Mouse (Mus musculus): ENCODE measurements at regions not wholly inside any gene's neighbourhood (a gene's known extent, or its start where the extent isn't known, plus 50 kb on each side); places are given as distances from the start of the nearest gene placed in this dataset.

DNA sequence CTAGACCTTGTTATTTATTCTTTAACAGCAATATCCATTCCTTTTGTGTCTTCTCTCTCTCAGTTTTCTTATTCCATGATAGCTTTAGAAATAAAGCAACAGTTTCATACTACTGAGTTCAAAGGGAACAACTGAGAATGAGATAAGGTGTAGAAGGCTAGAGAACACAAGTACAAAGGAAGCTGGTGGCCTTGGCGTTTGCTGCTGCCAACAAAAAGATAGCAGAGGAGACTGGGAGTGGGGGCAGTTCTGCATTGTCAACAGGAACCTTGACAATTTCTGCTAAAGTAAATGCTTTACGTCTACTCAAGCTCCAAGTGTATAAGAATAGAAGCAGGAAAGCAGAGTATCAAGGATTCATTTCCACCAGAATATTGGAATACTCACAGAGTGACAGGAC, 109.3 kb upstream of the B430305J03Rik start:
- no peak overlapping the region for H3K27ac ChIP-seq (ENCODE audit: insufficient read depth, low read depth, low read length)
- H3K4me3 ChIP-seq (ENCODE audit: insufficient read depth, low read depth, low read length), result no peak overlapping the region
- no peaks in the 10 kb centered on the region for H3K27me3 ChIP-seq (replicated peaks; ENCODE audit: control insufficient read depth, insufficient read depth, low read length)
- no peaks in the 10 kb centered on the region for H3K36me3 ChIP-seq (ENCODE audit: control insufficient read depth, insufficient read depth, low read length)
- no peaks in the 10 kb centered on the region for H3K4me1 ChIP-seq (ENCODE audit: control insufficient read depth, insufficient read depth, low read length)
- 50% methylated on average over 2 of the region's 2 CpGs for WGBS
- no peak for DNase-seq
- no peak for TF ChIP-seq CTCF (conservative IDR thresholded peaks at IDR 0.05; ENCODE audit: insufficient read depth, insufficient read length, low read depth, low read length)
- no peak for TF ChIP-seq POLR2A (IDR thresholded peaks at IDR 0.05; ENCODE audit: low read depth, low read length)

DNA sequence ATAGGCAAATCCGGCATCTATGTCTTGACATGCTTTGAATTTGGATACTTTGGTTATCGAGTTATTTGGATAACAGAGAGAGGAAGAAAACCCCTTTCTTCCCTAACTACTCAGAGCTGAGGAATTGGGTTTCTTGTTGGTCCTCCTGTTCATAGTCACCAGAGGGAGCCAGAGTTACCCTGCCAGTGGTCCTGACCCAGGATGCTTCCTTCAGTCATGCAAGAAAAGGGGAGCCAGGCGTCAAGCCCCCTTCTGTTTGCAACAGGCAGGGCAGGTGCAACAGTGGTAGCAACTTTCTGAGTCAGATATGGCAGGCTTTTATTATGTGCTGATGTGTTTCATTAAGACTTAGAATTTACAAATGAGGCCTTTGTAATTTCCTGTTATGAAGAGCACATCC, 101.4 kb upstream of the B430305J03Rik start:
- Histone ChIP-seq H3K4me3 (ENCODE audit: insufficient read depth, low read depth, low read length) (no peak overlapping the region), H3K36me3 (ENCODE audit: control insufficient read depth, insufficient read depth, low read length) (no peaks in the 10 kb centered on the region), H3K27ac (ENCODE audit: insufficient read depth, low read depth, low read length) (no peak overlapping the region), H3K4me1 (ENCODE audit: control insufficient read depth, insufficient read depth, low read length) (no peaks in the 10 kb centered on the region), H3K27me3 (replicated peaks; ENCODE audit: control insufficient read depth, insufficient read depth, low read length) (no peaks in the 10 kb centered on the region)
- peak; percentile 41 for TF ChIP-seq CTCF (conservative IDR thresholded peaks at IDR 0.05; ENCODE audit: insufficient read depth, insufficient read length, low read depth, low read length)
- no peak for TF ChIP-seq POLR2A (IDR thresholded peaks at IDR 0.05; ENCODE audit: low read depth, low read length)
- 26% methylated on average over 3 of the region's 3 CpGs for WGBS
- DNase-seq, result no peak

- H3K4me1 ChIP-seq (ENCODE audit: control insufficient read depth, insufficient read depth, low read length), result no peaks in the 10 kb centered on the region
- DNase-seq, result no peak
- H3K4me3 ChIP-seq (ENCODE audit: insufficient read depth, low read depth, low read length), result no peak overlapping the region
- H3K27me3 ChIP-seq (replicated peaks; ENCODE audit: control insufficient read depth, insufficient read depth, low read length), result no peaks in the 10 kb centered on the region
- TF ChIP-seq POLR2A (IDR thresholded peaks at IDR 0.05; ENCODE audit: low read depth, low read length) (no peak), CTCF (conservative IDR thresholded peaks at IDR 0.05; ENCODE audit: insufficient read depth, insufficient read length, low read depth, low read length) (no peak)
- WGBS, result 71% methylated on average over 2 of the region's 2 CpGs
- H3K27ac ChIP-seq (ENCODE audit: insufficient read depth, low read depth, low read length), result no peak overlapping the region
- H3K36me3 ChIP-seq (ENCODE audit: control insufficient read depth, insufficient read depth, low read length), result no peaks in the 10 kb centered on the region
These were observed 100.9 kb upstream of the B430305J03Rik start for GRCm38 (mm10) chr3:61466641-61467040.

- Histone ChIP-seq H3K27me3 (replicated peaks; ENCODE audit: control insufficient read depth, insufficient read depth, low read length) (no peaks in the 10 kb centered on the region), H3K4me1 (ENCODE audit: control insufficient read depth, insufficient read depth, low read length) (no peaks in the 10 kb centered on the region), H3K4me3 (ENCODE audit: insufficient read depth, low read depth, low read length) (no peak overlapping the region), H3K36me3 (ENCODE audit: control insufficient read depth, insufficient read depth, low read length) (no peaks in the 10 kb centered on the region), H3K27ac (ENCODE audit: insufficient read depth, low read depth, low read length) (no peak overlapping the region)
- DNase-seq, result no peak
- no peak for TF ChIP-seq CTCF (conservative IDR thresholded peaks at IDR 0.05; ENCODE audit: insufficient read depth, insufficient read length, low read depth, low read length)
- TF ChIP-seq POLR2A (IDR thresholded peaks at IDR 0.05; ENCODE audit: low read depth, low read length), result no peak
These were observed 94.3 kb upstream of the B430305J03Rik start for GRCm38 (mm10) chr3:61460076-61460475.

DNA sequence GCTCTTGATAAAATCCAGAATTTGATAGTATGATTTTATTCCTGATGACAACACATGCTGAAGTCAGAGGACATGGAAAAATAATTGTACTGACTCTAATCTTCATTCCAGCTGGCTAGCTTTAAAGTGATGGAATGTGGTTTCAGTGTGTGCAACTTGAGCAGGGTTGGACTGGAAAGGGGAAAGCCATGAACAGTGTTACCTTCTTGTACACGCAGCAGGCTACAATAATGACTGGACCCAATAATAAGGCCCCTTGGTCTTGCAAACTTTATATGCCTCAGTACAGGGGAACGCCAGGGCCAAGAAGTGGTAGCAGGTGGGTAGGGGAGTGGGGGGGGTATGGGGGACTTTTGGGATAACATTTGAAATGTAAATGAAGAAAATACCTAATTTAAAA, 90.8 kb upstream of the B430305J03Rik start:
- H3K27ac ChIP-seq (ENCODE audit: insufficient read depth, low read depth, low read length), result no peak overlapping the region
- WGBS, result 87% methylated on average over 2 of the region's 2 CpGs
- H3K27me3 ChIP-seq (replicated peaks; ENCODE audit: control insufficient read depth, insufficient read depth, low read length), result no peaks in the 10 kb centered on the region
- no peaks in the 10 kb centered on the region for H3K4me1 ChIP-seq (ENCODE audit: control insufficient read depth, insufficient read depth, low read length)
- H3K36me3 ChIP-seq (ENCODE audit: control insufficient read depth, insufficient read depth, low read length), result no peaks in the 10 kb centered on the region
- no peak for TF ChIP-seq POLR2A (IDR thresholded peaks at IDR 0.05; ENCODE audit: low read depth, low read length)
- TF ChIP-seq CTCF (conservative IDR thresholded peaks at IDR 0.05; ENCODE audit: insufficient read depth, insufficient read length, low read depth, low read length), result no peak
- no peak for DNase-seq
- H3K4me3 ChIP-seq (ENCODE audit: insufficient read depth, low read depth, low read length), result no peak overlapping the region

DNA sequence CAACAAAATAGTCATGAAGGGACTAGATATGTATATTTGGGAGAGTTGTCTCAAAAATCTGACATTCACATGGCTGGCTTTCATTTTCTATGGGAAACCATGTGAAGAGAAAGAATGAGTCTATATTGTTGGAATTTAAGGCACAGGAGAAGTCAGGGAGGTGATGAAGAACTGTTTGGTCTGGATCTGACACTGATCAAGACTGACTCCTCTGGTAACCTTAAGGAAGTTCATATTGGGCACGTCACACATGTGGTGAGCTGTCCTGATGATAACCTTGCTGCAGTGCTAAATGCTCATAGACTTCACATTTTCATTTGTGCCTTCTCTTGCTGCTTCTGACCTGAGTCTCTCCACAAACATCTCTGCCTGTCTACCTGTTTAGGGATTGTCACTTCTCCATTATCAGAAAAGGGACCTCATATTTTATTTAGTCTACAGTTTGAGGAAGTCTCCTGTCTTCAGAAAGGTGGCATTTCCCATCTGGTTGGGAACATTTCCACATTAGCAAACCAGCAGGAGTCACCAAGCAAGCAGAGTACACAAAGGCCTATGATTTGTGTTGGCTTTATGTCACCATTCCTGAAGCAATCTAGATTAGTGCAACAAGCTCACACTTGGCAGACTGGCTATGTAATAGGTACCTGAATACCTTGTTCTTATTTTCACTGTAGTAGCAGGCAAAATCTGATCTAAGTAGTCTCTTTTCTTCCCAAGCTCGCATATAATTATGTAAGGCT, 76.4 kb upstream of the B430305J03Rik start:
- Histone ChIP-seq H3K27ac (ENCODE audit: insufficient read depth, low read depth, low read length) (no peak overlapping the region), H3K4me1 (ENCODE audit: control insufficient read depth, insufficient read depth, low read length) (no peaks in the 10 kb centered on the region), H3K27me3 (replicated peaks; ENCODE audit: control insufficient read depth, insufficient read depth, low read length) (no peaks in the 10 kb centered on the region), H3K4me3 (ENCODE audit: insufficient read depth, low read depth, low read length) (no peak overlapping the region), H3K36me3 (ENCODE audit: control insufficient read depth, insufficient read depth, low read length) (no peaks in the 10 kb centered on the region)
- 63% methylated on average over 2 of the region's 2 CpGs for WGBS
- DNase-seq, result no peak
- TF ChIP-seq POLR2A (IDR thresholded peaks at IDR 0.05; ENCODE audit: low read depth, low read length) (no peak), CTCF (conservative IDR thresholded peaks at IDR 0.05; ENCODE audit: insufficient read depth, insufficient read length, low read depth, low read length) (no peak)

DNA sequence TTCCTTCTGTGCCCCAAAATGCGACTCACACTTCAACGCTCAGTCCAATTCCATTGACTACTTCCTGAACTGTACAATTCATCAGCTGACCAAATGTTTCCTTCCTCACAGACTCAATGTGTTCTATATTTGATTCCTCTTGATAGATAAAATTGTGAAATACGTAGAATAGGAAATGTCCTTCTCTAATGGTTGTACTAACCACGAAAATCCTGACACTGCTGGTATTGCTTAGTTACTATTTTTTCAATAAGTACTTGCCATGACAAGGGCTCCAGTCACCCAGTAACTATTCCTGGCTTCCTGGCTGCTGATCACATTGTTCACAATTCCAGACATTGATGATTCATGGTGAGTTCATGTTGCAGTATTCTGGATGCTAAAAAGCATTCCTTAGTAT, 75.7 kb upstream of the B430305J03Rik start:
- TF ChIP-seq CTCF (conservative IDR thresholded peaks at IDR 0.05; ENCODE audit: insufficient read depth, insufficient read length, low read depth, low read length), result no peak
- TF ChIP-seq POLR2A (IDR thresholded peaks at IDR 0.05; ENCODE audit: low read depth, low read length), result no peak
- H3K4me3 ChIP-seq (ENCODE audit: insufficient read depth, low read depth, low read length), result no peak overlapping the region
- no peak for DNase-seq
- no peaks in the 10 kb centered on the region for H3K4me1 ChIP-seq (ENCODE audit: control insufficient read depth, insufficient read depth, low read length)
- no peaks in the 10 kb centered on the region for H3K27me3 ChIP-seq (replicated peaks; ENCODE audit: control insufficient read depth, insufficient read depth, low read length)
- WGBS, result 71% methylated on average over 4 of the region's 4 CpGs
- H3K27ac ChIP-seq (ENCODE audit: insufficient read depth, low read depth, low read length), result no peak overlapping the region
- H3K36me3 ChIP-seq (ENCODE audit: control insufficient read depth, insufficient read depth, low read length), result no peaks in the 10 kb centered on the region

Data from kidney, adult 2 months (tissue).